Mouse (Mus musculus): Measurements from ENCODE around the gene Tigit.

The Tigit gene

GRCm38 (mm10) chr16:43616348-43616747, 47.6 kb downstream of the Tigit start:
- DNase-seq, result no peak

- no peak for DNase-seq
Measured at GRCm38 (mm10) chr16:43610375-43610774, 53.6 kb downstream of the Tigit start.

- no peak for DNase-seq
Measured at GRCm38 (mm10) chr16:43608066-43608465, 55.9 kb downstream of the Tigit start.

- DNase-seq, result no peak
Measured at GRCm38 (mm10) chr16:43607086-43607485, 56.9 kb downstream of the Tigit start.

- DNase-seq, result no peak
Measured at GRCm38 (mm10) chr16:43604399-43605013, 59.4 kb downstream of the Tigit start.

- no peak for DNase-seq
Measured at GRCm38 (mm10) chr16:43603591-43604141, 60.3 kb downstream of the Tigit start.

- no peak for DNase-seq
Measured at GRCm38 (mm10) chr16:43602573-43602972, 61.4 kb downstream of the Tigit start.

- DNase-seq, result no peak
Measured at GRCm38 (mm10) chr16:43599707-43600106, 64.2 kb downstream of the Tigit start.
